Comparison of ENCODE assay signal across 8 mouse cellular contexts in the genomic region with DNA sequence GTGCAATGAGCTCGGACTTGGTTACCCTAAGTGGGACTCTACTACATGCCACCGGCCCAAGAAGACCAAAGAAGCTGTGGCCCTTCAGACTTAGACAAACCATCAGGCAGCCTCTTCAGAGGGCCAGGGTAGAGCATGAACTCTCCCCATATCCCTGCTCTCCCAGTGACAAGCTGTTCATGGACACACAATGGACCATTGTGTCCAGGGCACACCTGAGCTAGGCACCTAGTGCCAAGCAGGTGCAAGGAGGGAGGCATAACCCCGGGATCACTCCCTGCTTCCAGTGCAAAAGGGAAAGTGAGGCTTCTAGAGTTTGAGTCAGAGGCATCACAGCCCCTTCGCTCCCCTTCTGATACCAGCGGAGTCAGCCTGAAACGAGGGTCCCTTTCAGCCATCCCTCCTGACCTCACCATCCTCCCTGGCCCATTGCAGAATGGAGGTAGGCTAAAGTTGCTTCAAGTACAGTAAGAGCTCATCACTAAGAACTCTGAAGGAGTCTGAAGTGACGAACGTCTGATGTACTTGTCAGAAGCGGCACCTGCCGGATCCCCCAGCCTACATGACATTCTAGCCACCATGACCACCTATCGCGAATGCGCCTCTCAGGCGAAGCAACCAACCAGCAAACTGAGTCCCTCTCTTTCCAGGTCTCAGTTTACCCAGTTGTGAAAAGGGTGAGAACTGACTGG. TPM values are rescaled to one million over a fixed set of nuclear protein-coding genes. Genes with fewer than 3 reads are reported as not detected.
DNase-seq lines count a peak whose midpoint lies in the region; ATAC-seq and TF ChIP-seq lines count a peak whose summit lies in the region.

No protein-coding gene starts in this region.

- DNase-seq in heart, adult 2 months, result peak in 1 of 2 experiments; percentile 48
- DNase-seq in heart, postnatal 14 days, result no peak
- DNase-seq in CD4-positive helper T cell, adult 2 months (ENCODE audit: low read depth, low spot score), result peak; percentile 45
- no peak for DNase-seq in ovary, adult 18-20 months (ENCODE audit: low spot score)
- DNase-seq in embryo, embryonic 11 days, result no peak
- no peak for DNase-seq in adrenal gland, postnatal 14 days

- no peaks in the 10 kb centered on the region; the same call in 1 of the 2 replicates for H3K79me2 ChIP-seq in heart, adult 2 months (replicated peaks; ENCODE audit: control insufficient read depth, insufficient read depth, low read length)

- peaks cover 10% of the 10 kb centered on the region for H3K4me1 ChIP-seq in heart, adult 2 months (ENCODE audit: control insufficient read depth, insufficient read depth, low read length)
- peaks cover 71% of the 10 kb centered on the region for H3K4me1 ChIP-seq in forebrain, embryonic 15.5 days
- H3K4me1 ChIP-seq in liver, embryonic 15.5 days (replicated peaks), result peaks cover 54% of the 10 kb centered on the region

- no peaks in the 10 kb centered on the region for H3K27me3 ChIP-seq in heart, adult 2 months (ENCODE audit: control insufficient read depth, insufficient read depth, low read length)
- peaks cover 12% of the 10 kb centered on the region; the same call in 1 of the 2 replicates for H3K27me3 ChIP-seq in forebrain, embryonic 15.5 days
- H3K27me3 ChIP-seq in liver, embryonic 15.5 days, result peaks cover 43% of the 10 kb centered on the region

- no peak for TF ChIP-seq POLR2A in heart, adult 2 months (IDR thresholded peaks at IDR 0.05; ENCODE audit: insufficient read depth, low read depth, low read length)

- no peaks in the 10 kb centered on the region for H3K9me3 ChIP-seq in forebrain, embryonic 15.5 days
- H3K9me3 ChIP-seq in liver, embryonic 15.5 days (replicated peaks), result no peaks in the 10 kb centered on the region

- WGBS in heart, adult 2 months, result 25% methylated on average over 14 of the region's 14 CpGs
- WGBS in forebrain, embryonic 15.5 days, result 18% methylated on average over 14 of the region's 14 CpGs
- 11% methylated on average over 14 of the region's 14 CpGs for WGBS in liver, embryonic 15.5 days (ENCODE audit: insufficient replicate concordance)

- no peak for TF ChIP-seq CTCF in heart, adult 2 months (IDR thresholded peaks at IDR 0.05)

- H3K9ac ChIP-seq in heart, adult 2 months (ENCODE audit: low read depth, low read length), result peak overlapping the region; percentile 73
- H3K9ac ChIP-seq in forebrain, embryonic 15.5 days (replicated peaks), result peak overlapping the region; percentile 64
- H3K9ac ChIP-seq in liver, embryonic 15.5 days, result peak overlapping the region; percentile 72

- no peak for TF ChIP-seq EP300 in heart, adult 2 months (IDR thresholded peaks at IDR 0.05; ENCODE audit: insufficient read depth, low read depth, low read length)

- H3K36me3 ChIP-seq in heart, adult 2 months (ENCODE audit: control insufficient read depth, insufficient read depth, low read length), result no peaks in the 10 kb centered on the region
- no peaks in the 10 kb centered on the region for H3K36me3 ChIP-seq in forebrain, embryonic 15.5 days
- H3K36me3 ChIP-seq in liver, embryonic 15.5 days (replicated peaks), result no peaks in the 10 kb centered on the region

- H3K4me3 ChIP-seq in heart, adult 2 months, result peak overlapping the region; percentile 75
- peak overlapping the region; percentile 76 for H3K4me3 ChIP-seq in forebrain, embryonic 15.5 days
- H3K4me3 ChIP-seq in liver, embryonic 15.5 days (replicated peaks), result peak overlapping the region; percentile 73

- H3K27ac ChIP-seq in heart, adult 2 months, result peak overlapping the region; percentile 86
- H3K27ac ChIP-seq in forebrain, embryonic 15.5 days (replicated peaks), result no peak overlapping the region
- no peak overlapping the region; the same call in 1 of the 2 replicates for H3K27ac ChIP-seq in liver, embryonic 15.5 days (replicated peaks)

- no peak for ATAC-seq in forebrain, embryonic 15.5 days (replicated peaks)
- ATAC-seq in liver, embryonic 15.5 days (ENCODE audit: insufficient read depth), result no peak

- peak overlapping the region; percentile 100 for H3K4me2 ChIP-seq in forebrain, embryonic 15.5 days (replicated peaks)
- H3K4me2 ChIP-seq in liver, embryonic 15.5 days, result peak overlapping the region; percentile 99

- intact Hi-C loops in heart, adult 2 months (cut with DNase I), result loop anchor here (1.0 to 2.0 kb wide), 2 partner anchors 18 to 56 kb away; no protein-coding TSS in a partner anchor
- intact Hi-C loops in heart, postnatal 14 days (cut with DNase I), result no loop called here

RNA-seq across cellular contexts. Expression of a gene that starts 0.9 kb away (rescaled TPM):
- 1 to 10 TPM; 7.6 to 8.5 TPM for total RNA-seq in heart, adult 2 months (2021)
- 18.4 and 18.8 TPM in 2 replicates for polyA plus RNA-seq in heart, adult 2 months (2012; rRNA removed)
- total RNA-seq in heart, postnatal 14 days (2021), result 10 to 100 TPM; 10.4 to 12.0 TPM
- 2.1 and 2.4 TPM in 2 replicates for polyA plus RNA-seq in forebrain, embryonic 15.5 days (2015; fragmentation: Nextera tagmentation; extraction: Ambion mirVana)
- polyA plus RNA-seq in liver, embryonic 15.5 days (2015; fragmentation: Nextera tagmentation; extraction: Ambion mirVana), result 1.8 and 2.4 TPM in 2 replicates
- total RNA-seq in adrenal gland, postnatal 14 days (2021), result 9.1 and 15.4 TPM in 2 replicates

RNA-seq across cellular contexts. Expression of a gene that starts 3.2 kb away (rescaled TPM):
- 10 to 100 TPM; 54.1 to 66.1 TPM for total RNA-seq in heart, adult 2 months (2021)
- 91.3 and 94.8 TPM in 2 replicates for polyA plus RNA-seq in heart, adult 2 months (2012; rRNA removed)
- 10 to 100 TPM; 65.4 to 68.1 TPM for total RNA-seq in heart, postnatal 14 days (2021)
- 120 and 130 TPM in 2 replicates for polyA plus RNA-seq in forebrain, embryonic 15.5 days (2015; fragmentation: Nextera tagmentation; extraction: Ambion mirVana)
- 60.9 and 64.9 TPM in 2 replicates for polyA plus RNA-seq in liver, embryonic 15.5 days (2015; fragmentation: Nextera tagmentation; extraction: Ambion mirVana)
- 60.4 and 79.3 TPM in 2 replicates for total RNA-seq in adrenal gland, postnatal 14 days (2021)

RNA-seq across cellular contexts. Expression of a gene that starts 28.9 kb away (rescaled TPM):
- 1 to 10 TPM; 1.3 to 1.4 TPM for total RNA-seq in heart, adult 2 months (2021)
- 2.7 and 2.9 TPM in 2 replicates for polyA plus RNA-seq in heart, adult 2 months (2012; rRNA removed)
- total RNA-seq in heart, postnatal 14 days (2021), result 1 to 10 TPM; 1.1 to 1.2 TPM
- 29.1 and 32.8 TPM in 2 replicates for polyA plus RNA-seq in forebrain, embryonic 15.5 days (2015; fragmentation: Nextera tagmentation; extraction: Ambion mirVana)
- 1.6 and 2.5 TPM in 2 replicates for polyA plus RNA-seq in liver, embryonic 15.5 days (2015; fragmentation: Nextera tagmentation; extraction: Ambion mirVana)
- 8.4 and 10.5 TPM in 2 replicates for total RNA-seq in adrenal gland, postnatal 14 days (2021)
